Mouse (Mus musculus) lung, embryonic 16.5 days (tissue): ENCODE results near the gene Clk4. TPM values are rescaled to one million over a fixed set of nuclear protein-coding genes. Genes with fewer than 3 reads are reported as not detected.

Experiments
- polyA plus RNA-seq: library from polyadenylated mRNA; unstranded; fragments of >200 nt; fragmentation: Nextera tagmentation; extraction: Ambion mirVana; gene quantifications from 2 replicates; pipeline ENCODE4 v1.2.1, GENCODE M21; 2015

Gene Clk4
- polyA plus RNA-seq, 1 experiment from 2014 or later, result 114 TPM

Other genes starting within 250 kb of the Clk4 start
- not detected in 2 replicates for gene Olfr54, start 247.5 kb upstream of the Clk4 start, polyA plus RNA-seq
- gene Olfr1375, start 213.6 kb upstream of the Clk4 start, polyA plus RNA-seq, result not detected in 2 replicates
- gene Zfp354a, start 202.5 kb upstream of the Clk4 start, polyA plus RNA-seq, result 8.7 and 9.5 TPM in 2 replicates
- not detected in 2 replicates for gene Gm12569, start 41.3 kb upstream of the Clk4 start, polyA plus RNA-seq
- gene BC049762, start 1.3 kb downstream of the Clk4 start, polyA plus RNA-seq, result 0.25 and 0.62 TPM in 2 replicates
- gene Col23a1, start 28.2 kb downstream of the Clk4 start, polyA plus RNA-seq, result 9.7 and 10.4 TPM in 2 replicates